Mouse (Mus musculus): ENCODE measurements around the gene Polr2f. TPM values are rescaled to one million over a fixed set of nuclear protein-coding genes. Genes with fewer than 3 reads are reported as not detected.

Polr2f gene
- polyA plus RNA-seq, 1 experiment from 2014 or later, result 315 TPM

DNA sequence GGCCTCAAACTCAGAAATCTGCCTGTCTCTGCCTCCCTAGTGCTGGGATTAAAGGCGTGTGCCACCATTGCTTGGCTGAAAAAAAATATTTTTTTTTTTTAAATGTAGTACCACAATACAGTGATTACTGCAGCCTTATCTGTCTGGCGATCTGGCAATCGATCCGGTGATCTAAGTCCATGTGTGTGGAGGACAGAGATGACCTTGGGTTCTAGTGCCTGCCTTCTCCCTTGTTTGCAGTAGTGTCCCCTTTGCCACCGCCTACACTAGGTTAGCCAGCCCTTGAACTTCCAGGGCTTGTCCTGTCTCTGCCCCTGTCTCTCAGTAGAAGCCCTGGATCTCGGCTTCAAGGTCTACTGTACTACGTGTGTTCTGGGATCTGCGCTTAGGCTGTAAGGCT lies 47.0 kb downstream of the Polr2f start:
- no peaks in the 10 kb centered on the region for H3K36me3 ChIP-seq (ENCODE audit: insufficient read depth)
- no peak overlapping the region for H3K4me2 ChIP-seq
- ATAC-seq (ENCODE audit: insufficient read depth) (no peak), DNase-seq (no peak)
- 89% methylated on average over 8 of the region's 8 CpGs for WGBS
- no peak for TF ChIP-seq CTCF (IDR thresholded peaks at IDR 0.05; ENCODE audit: low read depth)
- H3K4me1 ChIP-seq (ENCODE audit: insufficient read depth), result peaks cover 1% of the 10 kb centered on the region; the same call in 1 of the 2 replicates
- H3K9ac ChIP-seq, result no peak overlapping the region
- no peak overlapping the region for H3K27ac ChIP-seq (ENCODE audit: low read depth)
- no peaks in the 10 kb centered on the region for H3K9me3 ChIP-seq (ENCODE audit: low read depth, low read length)
- no peak overlapping the region for H3K4me3 ChIP-seq (ENCODE audit: low read depth, low read length)
- H3K27me3 ChIP-seq (ENCODE audit: insufficient read depth, low read length), result no peaks in the 10 kb centered on the region

DNA sequence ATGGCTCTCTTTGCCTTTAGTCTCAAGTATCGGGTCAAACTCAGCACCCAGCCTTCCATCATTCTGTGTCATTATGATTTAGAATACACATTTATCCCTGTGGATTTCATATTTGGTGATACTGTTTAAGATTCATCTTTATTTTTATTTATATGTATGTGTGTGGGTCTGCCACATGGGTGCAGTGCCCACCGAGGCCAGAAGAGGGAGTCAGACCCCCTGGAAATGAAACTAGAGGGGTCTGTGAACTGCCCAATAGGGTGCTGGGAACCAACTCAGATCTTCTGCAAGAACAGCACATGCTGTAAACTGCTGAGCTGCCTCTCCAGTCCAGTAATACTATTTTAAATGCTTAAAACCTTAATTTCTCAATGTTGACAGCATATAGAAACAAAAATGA lies 50.6 kb downstream of the Polr2f start:
- Histone ChIP-seq H3K27me3 (ENCODE audit: insufficient read depth, low read length) (no peaks in the 10 kb centered on the region), H3K4me1 (ENCODE audit: insufficient read depth) (peaks cover 7% of the 10 kb centered on the region), H3K4me2 (no peak overlapping the region), H3K4me3 (ENCODE audit: low read depth, low read length) (no peak overlapping the region), H3K9me3 (ENCODE audit: low read depth, low read length) (no peaks in the 10 kb centered on the region), H3K27ac (ENCODE audit: low read depth) (no peak overlapping the region), H3K36me3 (ENCODE audit: insufficient read depth) (no peaks in the 10 kb centered on the region), H3K9ac (no peak overlapping the region)
- 0 out of 2 replicates have a peak, but pooled peaks have one; percentile 5 for TF ChIP-seq CTCF (IDR thresholded peaks at IDR 0.05; ENCODE audit: low read depth)
- WGBS, result 91% methylated on average over 2 of the region's 2 CpGs
- no peak for ATAC-seq (ENCODE audit: insufficient read depth)
- no peak for DNase-seq

DNA sequence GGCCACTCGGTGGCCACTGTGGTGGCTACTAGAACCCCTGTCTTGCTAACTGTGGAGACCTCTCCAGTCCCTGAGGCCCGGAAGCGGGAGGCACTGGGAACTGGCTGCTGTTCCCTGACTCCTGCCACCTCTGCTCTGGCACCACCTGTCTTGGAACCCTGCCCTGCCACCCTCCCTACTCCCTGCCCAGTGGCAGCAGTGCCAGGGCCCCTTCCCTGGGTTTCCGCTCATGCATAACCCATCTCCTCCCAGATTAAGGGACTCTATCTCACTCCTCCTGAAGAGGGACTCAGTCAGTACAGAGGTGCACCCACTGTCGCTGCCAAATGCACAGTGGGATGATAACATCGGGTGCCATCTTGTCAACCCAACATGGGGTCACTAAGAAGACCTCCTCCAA lies 51.6 kb downstream of the Polr2f start:
- no peaks in the 10 kb centered on the region for H3K27me3 ChIP-seq (ENCODE audit: insufficient read depth, low read length)
- no peaks in the 10 kb centered on the region for H3K36me3 ChIP-seq (ENCODE audit: insufficient read depth)
- no peak overlapping the region; the same call in 1 of the 2 replicates for H3K27ac ChIP-seq (ENCODE audit: low read depth)
- no peak overlapping the region for H3K4me2 ChIP-seq
- WGBS, result 91% methylated on average over 6 of the region's 6 CpGs
- H3K4me3 ChIP-seq (ENCODE audit: low read depth, low read length), result no peak overlapping the region
- ATAC-seq (ENCODE audit: insufficient read depth) (no peak), DNase-seq (no peak)
- H3K9ac ChIP-seq, result no peak overlapping the region
- H3K4me1 ChIP-seq (ENCODE audit: insufficient read depth), result peaks cover 7% of the 10 kb centered on the region
- no peaks in the 10 kb centered on the region for H3K9me3 ChIP-seq (ENCODE audit: low read depth, low read length)
- no peak for TF ChIP-seq CTCF (IDR thresholded peaks at IDR 0.05; ENCODE audit: low read depth)

DNA sequence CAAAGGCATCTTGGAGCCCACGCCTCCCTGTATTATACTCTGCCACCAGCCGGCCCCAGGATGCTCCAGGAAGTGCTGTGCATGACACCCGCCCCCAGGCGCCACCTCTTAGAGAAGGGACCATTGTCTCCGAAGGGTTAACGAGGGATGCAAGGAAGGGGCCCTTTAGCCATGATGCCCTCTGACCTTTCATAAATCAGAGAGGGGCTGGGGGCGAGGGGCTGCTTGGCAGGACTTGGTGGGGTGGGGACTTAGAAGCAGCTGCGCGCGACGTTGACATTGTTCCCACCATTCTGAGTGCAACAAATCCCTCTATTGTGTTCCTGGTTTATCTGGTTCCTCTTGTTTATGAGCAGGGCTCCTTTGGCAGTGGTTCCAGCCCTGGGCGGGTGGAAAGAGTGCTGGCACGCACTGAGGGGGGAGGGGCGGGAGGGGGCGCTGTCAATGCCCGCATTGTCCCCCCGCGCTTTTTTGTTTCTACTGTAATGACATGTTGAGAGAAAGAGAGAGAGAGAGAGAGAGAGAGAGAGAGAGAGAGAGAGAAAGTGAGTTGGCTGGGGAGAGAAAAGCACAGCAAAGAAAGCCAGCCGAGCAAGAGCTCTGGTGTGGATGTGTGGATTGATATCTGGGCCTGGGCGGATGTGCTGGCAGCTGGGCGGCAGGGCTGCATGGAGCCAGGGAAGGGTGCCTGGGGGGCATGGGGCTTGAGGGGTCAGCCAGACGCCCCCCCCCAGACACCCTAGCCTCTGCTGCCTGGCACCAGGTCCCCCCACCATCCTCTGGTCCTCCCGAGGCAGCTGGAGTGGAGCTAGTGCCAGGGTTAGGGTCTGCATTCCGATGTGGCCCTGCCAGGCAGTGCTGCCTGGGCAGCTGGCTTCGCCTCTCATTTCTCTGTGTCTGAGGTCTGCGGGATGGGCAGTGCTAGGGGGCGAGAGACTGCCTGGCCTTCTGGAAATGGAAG lies 52.4 kb downstream of the Polr2f start:
- DNase-seq, result peak; percentile 71
- Histone ChIP-seq H3K36me3 (ENCODE audit: insufficient read depth) (no peaks in the 10 kb centered on the region), H3K27me3 (ENCODE audit: insufficient read depth, low read length) (no peaks in the 10 kb centered on the region), H3K9me3 (ENCODE audit: low read depth, low read length) (no peaks in the 10 kb centered on the region), H3K4me2 (peak overlapping the region; percentile 41), H3K4me3 (ENCODE audit: low read depth, low read length) (no peak overlapping the region), H3K9ac (peak overlapping the region; percentile 41), H3K4me1 (ENCODE audit: insufficient read depth) (peaks cover 7% of the 10 kb centered on the region), H3K27ac (ENCODE audit: low read depth) (peak overlapping the region; percentile 70)
- TF ChIP-seq CTCF (IDR thresholded peaks at IDR 0.05; ENCODE audit: low read depth), result no peak
- WGBS, result 33% methylated on average over 27 of the region's 27 CpGs
- peak; percentile 62; the same call in 1 of the 2 replicates for ATAC-seq (ENCODE audit: insufficient read depth)

DNA sequence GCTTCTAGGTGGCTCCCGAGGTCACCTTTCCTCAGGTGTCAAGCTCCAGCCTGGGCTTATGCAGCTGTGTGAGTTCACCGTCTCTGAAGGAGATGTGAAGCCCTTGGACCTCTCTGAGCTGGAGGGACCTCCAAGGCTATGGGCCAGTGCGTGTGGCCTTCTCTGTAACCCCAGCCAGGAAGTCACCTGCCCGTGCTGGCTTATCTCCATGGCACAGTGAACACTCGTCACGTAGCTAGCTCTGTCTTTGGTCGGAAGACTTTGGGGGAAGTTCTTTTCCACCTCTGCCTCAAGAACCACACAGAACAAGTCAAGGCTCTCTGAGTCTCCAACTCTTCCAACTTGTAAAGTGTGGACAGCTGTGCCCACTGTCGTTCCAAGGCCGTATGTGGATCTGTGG lies 53.2 kb downstream of the Polr2f start:
- 69% methylated on average over 9 of the region's 9 CpGs for WGBS
- Histone ChIP-seq H3K9me3 (ENCODE audit: low read depth, low read length) (no peaks in the 10 kb centered on the region), H3K9ac (no peak overlapping the region), H3K4me1 (ENCODE audit: insufficient read depth) (peaks cover 7% of the 10 kb centered on the region), H3K4me2 (no peak overlapping the region), H3K4me3 (ENCODE audit: low read depth, low read length) (no peak overlapping the region), H3K27ac (ENCODE audit: low read depth) (no peak overlapping the region; the same call in 1 of the 2 replicates), H3K36me3 (ENCODE audit: insufficient read depth) (no peaks in the 10 kb centered on the region), H3K27me3 (ENCODE audit: insufficient read depth, low read length) (no peaks in the 10 kb centered on the region)
- ATAC-seq (ENCODE audit: insufficient read depth) (no peak), DNase-seq (no peak)
- no peak for TF ChIP-seq CTCF (IDR thresholded peaks at IDR 0.05; ENCODE audit: low read depth)

DNA sequence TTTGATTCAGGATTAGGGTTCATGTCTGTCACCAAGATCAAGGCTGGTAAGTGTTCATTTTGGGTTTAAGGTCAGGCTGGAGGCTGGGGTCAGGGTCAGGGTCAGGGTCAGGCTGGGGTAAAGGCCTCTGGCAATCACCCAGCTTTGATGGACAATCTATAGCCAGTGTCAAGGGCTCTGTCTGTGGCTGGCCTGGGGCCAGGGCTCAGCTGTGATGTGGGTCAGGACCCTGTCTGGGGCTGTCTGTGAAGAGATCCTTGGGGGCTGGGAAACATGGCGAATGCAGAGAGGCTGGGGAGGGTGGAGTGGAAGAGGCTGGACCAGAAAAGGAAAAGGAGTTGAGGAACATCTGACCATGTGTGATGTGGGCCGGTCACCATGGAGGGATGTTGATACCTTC lies 54.1 kb downstream of the Polr2f start:
- no peak overlapping the region for H3K4me3 ChIP-seq (ENCODE audit: low read depth, low read length)
- H3K9ac ChIP-seq, result no peak overlapping the region
- no peak for TF ChIP-seq CTCF (IDR thresholded peaks at IDR 0.05; ENCODE audit: low read depth)
- 60% methylated on average over 2 of the region's 2 CpGs for WGBS
- DNase-seq (peak; percentile 9), ATAC-seq (ENCODE audit: insufficient read depth) (no peak)
- no peaks in the 10 kb centered on the region for H3K9me3 ChIP-seq (ENCODE audit: low read depth, low read length)
- H3K4me1 ChIP-seq (ENCODE audit: insufficient read depth), result peaks cover 7% of the 10 kb centered on the region
- no peak overlapping the region for H3K27ac ChIP-seq (ENCODE audit: low read depth)
- H3K4me2 ChIP-seq, result no peak overlapping the region
- no peaks in the 10 kb centered on the region for H3K36me3 ChIP-seq (ENCODE audit: insufficient read depth)
- H3K27me3 ChIP-seq (ENCODE audit: insufficient read depth, low read length), result no peaks in the 10 kb centered on the region

DNA sequence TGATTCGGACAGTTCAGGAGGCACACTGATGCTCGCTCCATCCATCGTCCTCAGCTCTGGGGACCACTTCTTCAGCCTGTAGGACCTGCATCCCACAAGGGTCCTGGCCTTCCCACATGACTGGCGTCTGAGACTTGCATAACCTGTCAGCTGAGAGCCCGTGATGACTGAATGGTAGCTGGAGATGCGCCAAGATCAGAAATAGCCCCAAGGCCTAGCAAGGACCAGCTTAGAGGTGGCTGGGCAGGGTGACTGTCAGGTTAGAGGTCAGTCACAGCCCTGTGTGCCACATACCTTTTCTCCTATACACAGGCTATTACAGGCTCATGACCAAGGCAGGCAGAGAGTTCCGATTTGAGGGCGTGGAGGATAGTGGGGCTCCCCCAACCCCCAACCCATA lies 54.7 kb downstream of the Polr2f start:
- Histone ChIP-seq H3K27me3 (ENCODE audit: insufficient read depth, low read length) (no peaks in the 10 kb centered on the region), H3K9ac (no peak overlapping the region), H3K36me3 (ENCODE audit: insufficient read depth) (no peaks in the 10 kb centered on the region), H3K4me2 (no peak overlapping the region), H3K27ac (ENCODE audit: low read depth) (no peak overlapping the region), H3K4me1 (ENCODE audit: insufficient read depth) (peaks cover 7% of the 10 kb centered on the region), H3K9me3 (ENCODE audit: low read depth, low read length) (no peaks in the 10 kb centered on the region), H3K4me3 (ENCODE audit: low read depth, low read length) (no peak overlapping the region)
- ATAC-seq (ENCODE audit: insufficient read depth), result no peak
- WGBS, result 75% methylated on average over 8 of the region's 8 CpGs
- TF ChIP-seq CTCF (IDR thresholded peaks at IDR 0.05; ENCODE audit: low read depth), result no peak
- DNase-seq, result no peak

Measured in lung, embryonic 14.5 days (tissue).